Comparison of ENCODE assay signal across 20 mouse cellular contexts in genomic region chr15:16801302-16801701, GRCm38 (mm10).
DNase-seq lines count a peak whose midpoint lies in the region; ATAC-seq and TF ChIP-seq lines count a peak whose summit lies in the region.
"Had no signal": no experiment of that assay in that cellular context is flagged by ENCODE, and none has a peak within 500 bp of the region (broad histone marks: within the 10 kb centered on the region; RNA-seq: fewer than 3 reads in every experiment).

No protein-coding gene starts in this region.

- H3K4me3 ChIP-seq in layer of hippocampus, adult 2 months, result no peak overlapping the region
- H3K4me3 ChIP-seq in midbrain, postnatal 0 days (ENCODE audit: low read depth, low read length), result no peak overlapping the region
- H3K4me3 ChIP-seq in midbrain, embryonic 11.5 days (ENCODE audit: low read depth, low read length), result no peak overlapping the region
- H3K4me3 ChIP-seq: embryonic facial prominence, embryonic 10.5 days; embryonic facial prominence, embryonic 12.5 days; forebrain, embryonic 13.5 days; forebrain, embryonic 15.5 days had no signal

- H3K4me2 ChIP-seq in midbrain, postnatal 0 days (ENCODE audit: low read depth, low read length, poor library complexity, severe bottlenecking), result no peak overlapping the region
- no peak overlapping the region for H3K4me2 ChIP-seq in midbrain, embryonic 11.5 days
- H3K4me2 ChIP-seq: embryonic facial prominence, embryonic 12.5 days; forebrain, embryonic 13.5 days; forebrain, embryonic 15.5 days had no signal

- no peaks in the 10 kb centered on the region for H3K36me3 ChIP-seq in midbrain, postnatal 0 days (ENCODE audit: insufficient read depth, low read length)
- H3K36me3 ChIP-seq in midbrain, embryonic 11.5 days (ENCODE audit: control insufficient read depth, insufficient read depth, low read length), result no peaks in the 10 kb centered on the region
- H3K36me3 ChIP-seq: embryonic facial prominence, embryonic 10.5 days; embryonic facial prominence, embryonic 12.5 days; forebrain, embryonic 15.5 days had no signal

- H3K27ac ChIP-seq in layer of hippocampus, adult 2 months, result no peak overlapping the region
- H3K27ac ChIP-seq in midbrain, postnatal 0 days (ENCODE audit: low read depth, low read length), result no peak overlapping the region
- no peak overlapping the region for H3K27ac ChIP-seq in midbrain, embryonic 11.5 days (ENCODE audit: low read depth, low read length)
- H3K27ac ChIP-seq: embryonic facial prominence, embryonic 10.5 days; embryonic facial prominence, embryonic 12.5 days; forebrain, embryonic 13.5 days; forebrain, embryonic 15.5 days had no signal

- DNase-seq in layer of hippocampus, adult 2 months (ENCODE audit: low spot score in 2 of 2), result no peak
- no peak for DNase-seq in layer of hippocampus, adult 9-11 months
- no peak for DNase-seq in midbrain, postnatal 0 days (ENCODE audit: low spot score)
- no peak for DNase-seq in midbrain, embryonic 11.5 days (ENCODE audit: low spot score, missing footprints)
- DNase-seq in thymus, postnatal 0 days (ENCODE audit: low spot score), result no peak
- DNase-seq: adrenal gland, adult 8-10 months; adrenal gland, postnatal 14 days; adrenal gland, postnatal 36 days; cerebellum, adult 11-12 months; cerebellum, adult 2 months; cerebellum, adult 9-10 months; cerebellum, postnatal 10 days; cerebellum, postnatal 25 days; forebrain, postnatal 0 days had no signal

- H3K4me1 ChIP-seq in midbrain, postnatal 0 days (ENCODE audit: insufficient read depth, low read length), result no peaks in the 10 kb centered on the region
- H3K4me1 ChIP-seq in midbrain, embryonic 11.5 days (ENCODE audit: control insufficient read depth, insufficient read depth, low read length), result no peaks in the 10 kb centered on the region
- H3K4me1 ChIP-seq: embryonic facial prominence, embryonic 10.5 days; embryonic facial prominence, embryonic 12.5 days; forebrain, embryonic 13.5 days; forebrain, embryonic 15.5 days had no signal

- TF ChIP-seq CTCF in layer of hippocampus, adult 2 months (conservative IDR thresholded peaks at IDR 0.05), result peak; percentile 51
- peak; percentile 24; the same call in 1 of the 2 replicates for TF ChIP-seq CTCF in midbrain, postnatal 0 days (IDR thresholded peaks at IDR 0.05)

- no peak overlapping the region for H3K9ac ChIP-seq in midbrain, postnatal 0 days (replicated peaks; ENCODE audit: low read length, poor library complexity, severe bottlenecking)
- no peak overlapping the region for H3K9ac ChIP-seq in midbrain, embryonic 11.5 days (ENCODE audit: low read length)
- H3K9ac ChIP-seq: embryonic facial prominence, embryonic 12.5 days; forebrain, embryonic 13.5 days; forebrain, embryonic 15.5 days; forebrain, postnatal 0 days had no signal

- H3K9me3 ChIP-seq in midbrain, postnatal 0 days (ENCODE audit: low read length), result no peaks in the 10 kb centered on the region
- no peaks in the 10 kb centered on the region for H3K9me3 ChIP-seq in midbrain, embryonic 11.5 days (ENCODE audit: control insufficient read depth, low read length)
- H3K9me3 ChIP-seq: embryonic facial prominence, embryonic 10.5 days; embryonic facial prominence, embryonic 12.5 days; forebrain, embryonic 13.5 days; forebrain, embryonic 15.5 days had no signal

- no peaks in the 10 kb centered on the region for H3K27me3 ChIP-seq in midbrain, postnatal 0 days (ENCODE audit: insufficient read depth, low read length)
- no peaks in the 10 kb centered on the region for H3K27me3 ChIP-seq in midbrain, embryonic 11.5 days (ENCODE audit: control insufficient read depth, insufficient read depth, low read length)
- H3K27me3 ChIP-seq: embryonic facial prominence, embryonic 12.5 days; forebrain, embryonic 13.5 days; forebrain, embryonic 15.5 days; Patski had no signal

- ATAC-seq in midbrain, postnatal 0 days (ENCODE audit: low FRiP score), result no peak
- ATAC-seq in midbrain, embryonic 11.5 days (ENCODE audit: low FRiP score), result no peak
- ATAC-seq: activated CD4-positive, CD25-positive, alpha-beta regulatory T cell, adult 4 months; forebrain, embryonic 13.5 days; forebrain, embryonic 15.5 days; forebrain, postnatal 0 days; Patski had no signal
